Mouse (Mus musculus): ENCODE measurements at regions not wholly inside any gene's neighbourhood (a gene's known extent, or its start where the extent isn't known, plus 50 kb on each side); places are given as distances from the start of the nearest gene placed in this dataset.
A peak's percentile ranks its signal among the peaks of the same experiment; 100 is the strongest.

GRCm38 (mm10) chr1:128994655-128995054 is 278.4 kb upstream of the Thsd7b start:
- ATAC-seq (replicated peaks; ENCODE audit: low read depth, poor library complexity, severe bottlenecking): no peak

GRCm38 (mm10) chr1:128983411-128983810 is 289.7 kb upstream of the Thsd7b start:
- ATAC-seq (replicated peaks; ENCODE audit: low read depth, poor library complexity, severe bottlenecking): no peak

GRCm38 (mm10) chr1:128975586-128975985 is 297.5 kb upstream of the Thsd7b start:
- no peak for ATAC-seq (replicated peaks; ENCODE audit: low read depth, poor library complexity, severe bottlenecking)

- no peak for ATAC-seq (replicated peaks; ENCODE audit: low read depth, poor library complexity, severe bottlenecking)
Observed at GRCm38 (mm10) chr1:128951436-128951835, 321.7 kb upstream of the Thsd7b start.

GRCm38 (mm10) chr1:128950512-128950911 is 322.6 kb upstream of the Thsd7b start:
- ATAC-seq (replicated peaks; ENCODE audit: low read depth, poor library complexity, severe bottlenecking): no peak

- no peak for ATAC-seq (replicated peaks; ENCODE audit: low read depth, poor library complexity, severe bottlenecking)
Observed at GRCm38 (mm10) chr1:128914811-128915210, 322.7 kb upstream of the Cxcr4 start.

- no peak for ATAC-seq (replicated peaks; ENCODE audit: low read depth, poor library complexity, severe bottlenecking)
Observed at GRCm38 (mm10) chr1:128912532-128912931, 320.4 kb upstream of the Cxcr4 start.

GRCm38 (mm10) chr1:128907566-128907965 is 315.5 kb upstream of the Cxcr4 start:
- ATAC-seq (replicated peaks; ENCODE audit: low read depth, poor library complexity, severe bottlenecking): no peak

GRCm38 (mm10) chr1:128898025-128898424 is 305.9 kb upstream of the Cxcr4 start:
- no peak for ATAC-seq (replicated peaks; ENCODE audit: low read depth, poor library complexity, severe bottlenecking)

GRCm38 (mm10) chr1:128894546-128894945 is 302.5 kb upstream of the Cxcr4 start:
- ATAC-seq (replicated peaks; ENCODE audit: low read depth, poor library complexity, severe bottlenecking): no peak

- ATAC-seq (replicated peaks; ENCODE audit: low read depth, poor library complexity, severe bottlenecking): no peak
Observed at GRCm38 (mm10) chr1:128878291-128878690, 286.2 kb upstream of the Cxcr4 start.

GRCm38 (mm10) chr1:128875289-128875688 is 283.2 kb upstream of the Cxcr4 start:
- ATAC-seq (replicated peaks; ENCODE audit: low read depth, poor library complexity, severe bottlenecking): peak; percentile 79

- ATAC-seq (replicated peaks; ENCODE audit: low read depth, poor library complexity, severe bottlenecking): peak; percentile 38; the same call in 1 of the 2 replicates
Observed at GRCm38 (mm10) chr1:128874190-128874589, 282.1 kb upstream of the Cxcr4 start.

GRCm38 (mm10) chr1:128868761-128869160 is 276.7 kb upstream of the Cxcr4 start:
- ATAC-seq (replicated peaks; ENCODE audit: low read depth, poor library complexity, severe bottlenecking): no peak

GRCm38 (mm10) chr1:128860537-128860936 is 268.4 kb upstream of the Cxcr4 start:
- ATAC-seq (replicated peaks; ENCODE audit: low read depth, poor library complexity, severe bottlenecking): no peak

- ATAC-seq (replicated peaks; ENCODE audit: low read depth, poor library complexity, severe bottlenecking): no peak
Observed at GRCm38 (mm10) chr1:128860094-128860493, 268.0 kb upstream of the Cxcr4 start.

- no peak for ATAC-seq (replicated peaks; ENCODE audit: low read depth, poor library complexity, severe bottlenecking)
Observed at GRCm38 (mm10) chr1:128858661-128859060, 266.6 kb upstream of the Cxcr4 start.

GRCm38 (mm10) chr1:128856933-128857332 is 264.8 kb upstream of the Cxcr4 start:
- ATAC-seq (replicated peaks; ENCODE audit: low read depth, poor library complexity, severe bottlenecking): no peak

- ATAC-seq (replicated peaks; ENCODE audit: low read depth, poor library complexity, severe bottlenecking): no peak
Observed at GRCm38 (mm10) chr1:128854649-128855048, 262.6 kb upstream of the Cxcr4 start.

- no peak for ATAC-seq (replicated peaks; ENCODE audit: low read depth, poor library complexity, severe bottlenecking)
Observed at GRCm38 (mm10) chr1:128853286-128853685, 261.2 kb upstream of the Cxcr4 start.

GRCm38 (mm10) chr1:128837361-128837760 is 245.3 kb upstream of the Cxcr4 start:
- no peak for ATAC-seq (replicated peaks; ENCODE audit: low read depth, poor library complexity, severe bottlenecking)

- no peak for ATAC-seq (replicated peaks; ENCODE audit: low read depth, poor library complexity, severe bottlenecking)
Observed at GRCm38 (mm10) chr1:128835510-128835909, 243.4 kb upstream of the Cxcr4 start.

All from common myeloid progenitor, adult 5-6 weeks (primary cell).